Mouse (Mus musculus): ENCODE measurements at regions not wholly inside any gene's neighbourhood (a gene's known extent, or its start where the extent isn't known, plus 50 kb on each side); places are given as distances from the start of the nearest gene placed in this dataset.

DNA sequence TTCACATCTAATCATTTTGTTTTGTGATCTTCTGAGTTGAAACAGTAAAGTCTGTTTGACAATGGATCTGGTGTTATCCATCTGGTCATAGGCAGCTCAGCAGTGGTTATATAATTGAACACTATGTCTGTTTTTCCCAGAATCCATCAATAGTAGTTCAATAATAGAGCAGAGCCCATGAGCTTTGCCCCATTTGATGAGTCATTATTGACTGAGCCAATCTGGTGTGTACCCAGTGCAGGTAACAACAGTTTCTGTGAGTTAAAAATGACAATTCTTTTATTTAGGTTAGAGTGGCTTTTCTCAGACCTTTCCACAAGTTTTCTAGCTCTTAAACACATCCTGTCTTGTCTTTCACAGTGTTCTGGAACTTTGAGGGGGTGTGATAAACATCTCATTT, 518.8 kb downstream of the Gabrg1 start:
- no peak for DNase-seq (ENCODE audit: low read depth, low spot score)
- POLR2A ChIA-PET: no interaction called here
- ATAC-seq: no peak
- CTCF ChIA-PET: interaction anchor here (1.1 kb wide), 1 partner anchor 9 kb away, joined by 4 read pairs; no protein-coding TSS in a partner anchor
- in situ Hi-C loops (cut with MboI; ENCODE audit: low pct_unique_long_range_greater_than_20kb): no loop called here
- no peak for TF ChIP-seq CTCF (IDR thresholded peaks at IDR 0.05)
- no peaks in the 10 kb centered on the region for H3K27me3 ChIP-seq
